Mouse (Mus musculus) fibroblast of lung, adult 2 months (primary cell): ENCODE data around the gene Agmo.
A peak's percentile ranks its signal among the peaks of the same experiment; 100 is the strongest.

Source experiments
- DNase-seq: peaks from one replicate; pipeline ENCODE4 v3.0.0-alpha.2; 2011; ENCODE audit warnings: low read depth

Agmo gene

DNA sequence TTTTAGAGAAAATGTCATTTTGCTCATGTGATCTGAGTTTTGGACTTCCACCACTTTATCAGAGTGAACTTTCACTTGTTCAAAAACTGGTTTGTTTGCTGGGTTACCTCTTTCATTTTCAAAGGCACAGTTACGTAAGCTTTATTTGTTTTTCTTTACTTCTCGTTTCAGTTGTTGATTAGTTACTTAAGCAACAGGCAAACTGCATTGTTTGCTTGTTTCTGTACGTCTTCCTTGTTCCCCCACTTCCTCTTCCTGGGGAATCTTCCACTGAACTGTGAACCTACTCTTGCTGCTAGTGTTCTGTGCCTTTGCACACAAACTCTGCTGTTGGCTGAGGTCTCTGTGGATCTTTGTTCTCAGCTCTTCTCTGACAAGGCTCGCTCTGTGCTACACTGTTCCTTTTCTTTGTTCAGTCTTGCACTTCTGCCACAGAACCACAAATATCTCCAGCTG is at the start of gene Agmo:
TSS of gene Agmo (plus strand) at position 76 of the 456 bp plus-strand sequence.
- DNase-seq, result no peak

DNA sequence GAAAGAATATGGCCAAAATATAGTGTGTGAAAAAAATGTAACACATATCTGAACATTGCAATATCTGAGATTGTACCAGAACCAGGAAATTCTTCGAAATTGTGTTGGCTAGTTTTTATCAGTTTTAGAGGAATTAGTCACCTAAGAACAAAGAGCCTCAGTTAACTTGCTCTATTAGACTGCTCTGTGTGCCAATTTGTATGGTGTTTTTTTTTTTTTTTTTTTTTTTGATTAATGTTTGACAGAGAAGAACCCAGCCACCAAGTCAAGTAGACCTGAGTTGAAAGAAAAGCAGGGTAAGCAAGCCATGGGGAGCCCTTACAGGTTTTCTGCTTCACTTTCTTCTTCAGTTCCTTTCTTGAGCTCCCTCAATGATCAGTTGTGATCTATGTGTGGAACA is 10.3 kb upstream of the Agmo start:
- DNase-seq, result no peak

DNA sequence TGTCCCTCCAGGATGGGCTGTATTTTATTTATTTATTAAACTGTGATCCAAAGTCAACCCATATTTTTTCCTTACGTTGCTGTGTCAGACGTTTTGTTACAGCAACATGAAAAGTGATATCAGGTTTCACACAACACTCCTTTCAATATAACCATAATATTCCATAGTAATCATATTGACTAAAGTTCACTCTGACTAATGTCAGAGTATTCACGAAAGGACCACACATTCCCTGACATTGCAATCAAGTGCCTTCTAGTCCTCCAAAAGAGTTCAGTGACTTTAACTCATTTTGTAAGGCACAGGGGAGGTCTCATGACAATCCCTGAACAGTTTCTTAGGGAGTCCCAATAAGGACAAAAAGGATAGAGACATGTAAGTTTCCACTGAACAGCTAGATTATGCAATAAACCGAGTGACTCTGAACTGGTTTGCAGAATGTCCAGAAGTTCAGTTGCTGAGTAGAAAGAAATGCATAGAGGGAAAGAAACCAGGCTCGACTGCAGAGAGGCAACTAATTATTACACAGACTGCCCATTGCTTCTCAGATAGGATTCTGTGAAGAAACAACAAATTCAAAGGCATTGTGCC is 371 bp upstream of the Agmo start:
- DNase-seq, result no peak

DNA sequence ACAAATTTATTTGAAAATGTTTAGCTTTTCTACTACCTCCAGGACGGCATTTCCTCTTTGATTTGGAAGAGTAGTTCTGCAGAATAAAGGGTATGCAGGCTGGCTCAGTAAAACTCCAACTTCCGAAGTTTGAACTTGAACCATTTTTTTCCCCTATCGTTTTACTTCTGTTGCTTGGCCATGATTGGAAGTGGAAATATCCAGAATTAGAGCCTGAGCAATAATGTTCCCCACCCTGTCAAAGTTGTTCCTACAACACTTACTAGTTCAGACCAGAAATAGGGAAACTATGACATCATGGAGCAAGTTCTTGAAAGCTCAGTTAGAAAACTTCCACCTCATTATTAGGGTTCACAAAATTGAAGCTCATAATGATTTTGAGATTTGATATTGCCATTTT is 1.0 kb downstream of the Agmo start:
- no peak for DNase-seq

DNA sequence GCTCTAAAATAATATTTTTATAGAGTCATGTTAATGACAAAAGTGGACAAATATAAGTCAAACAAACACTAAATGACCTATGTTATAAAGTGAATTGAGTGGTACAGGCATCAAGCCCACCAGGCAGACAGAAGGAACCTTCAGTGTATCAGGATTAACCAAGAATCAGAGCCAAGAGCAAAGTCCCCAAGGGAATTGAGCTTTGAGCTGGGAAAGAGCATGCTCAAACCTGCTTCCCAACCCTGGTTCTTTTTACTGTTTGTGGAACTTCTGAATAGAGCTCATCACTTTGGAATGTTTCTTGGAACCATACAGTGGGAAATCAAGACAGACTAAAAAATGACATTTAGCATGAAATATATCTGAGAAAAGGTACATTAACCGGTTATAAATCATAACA is 3.4 kb downstream of the Agmo start:
- no peak for DNase-seq

DNA sequence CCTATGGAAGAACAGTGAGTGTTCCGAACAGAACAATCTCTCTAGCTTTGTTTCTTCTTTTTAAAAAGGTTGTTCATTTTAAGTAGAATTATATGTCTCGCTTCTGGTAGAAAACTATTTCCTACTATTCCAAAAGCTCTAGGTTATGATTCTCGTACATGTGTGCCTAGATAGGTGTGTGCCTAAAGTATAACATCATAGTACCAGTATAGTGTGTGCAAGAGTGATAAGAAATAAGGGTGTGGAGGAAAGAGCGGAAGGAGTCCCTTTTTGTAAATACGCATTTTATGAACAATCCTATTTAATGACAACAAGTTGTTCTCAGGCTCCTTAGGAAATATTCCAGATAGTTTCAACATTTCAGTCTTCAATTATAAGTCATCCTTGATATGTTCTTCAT is 10.2 kb downstream of the Agmo start:
- no peak for DNase-seq

DNA sequence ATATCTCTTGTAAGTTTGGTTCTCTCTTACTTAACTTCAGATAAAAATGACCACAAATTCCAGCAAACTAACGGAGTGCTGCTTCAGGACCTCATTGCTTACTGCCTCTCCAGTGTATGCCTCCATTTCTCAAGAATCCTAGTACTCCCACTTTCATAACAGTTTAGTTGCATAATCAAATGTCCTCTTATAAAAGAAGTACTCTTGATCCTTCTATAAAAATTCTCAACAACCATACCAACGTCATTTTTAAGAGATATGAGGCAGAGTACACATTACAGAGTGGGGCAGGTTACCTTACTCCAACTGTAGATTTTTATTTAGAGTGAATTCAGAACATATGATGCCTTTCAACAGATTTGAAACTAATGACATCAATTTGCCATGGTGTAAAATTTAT is 15.7 kb downstream of the Agmo start:
- no peak for DNase-seq

DNA sequence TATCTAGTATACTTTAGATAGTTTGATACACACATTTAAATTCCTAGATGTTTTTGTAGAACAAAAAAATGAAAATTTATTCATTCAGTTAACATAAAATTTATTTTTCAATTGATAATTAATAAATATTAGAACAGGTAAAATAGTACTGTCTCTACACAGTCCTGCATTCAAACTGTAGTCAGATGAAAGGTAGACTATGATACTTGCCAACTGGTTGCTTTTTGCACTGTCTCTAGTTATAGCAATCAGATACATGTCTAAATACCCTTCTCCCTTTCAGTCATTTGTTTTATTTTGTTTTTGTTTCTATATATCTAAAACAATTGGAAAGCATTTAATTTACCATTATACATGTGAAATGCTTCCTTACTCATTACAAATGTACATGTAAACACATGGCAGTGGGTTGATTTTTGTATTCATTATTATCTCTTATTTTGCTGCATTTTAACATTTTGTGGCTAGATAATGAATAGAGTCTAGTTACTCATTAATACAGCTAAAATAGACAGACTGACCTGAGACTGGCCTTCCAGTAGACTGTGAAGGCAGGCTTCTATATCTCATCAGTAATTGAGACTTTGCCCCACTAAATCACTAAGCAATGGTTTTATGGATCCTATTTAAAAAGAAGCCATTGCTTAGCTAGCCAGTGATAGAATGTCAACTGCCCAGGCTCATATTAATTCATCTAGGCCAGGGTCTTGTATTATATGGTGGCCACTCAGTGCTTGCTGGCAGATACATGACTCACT is 18.5 kb downstream of the Agmo start:
- DNase-seq, result no peak

DNA sequence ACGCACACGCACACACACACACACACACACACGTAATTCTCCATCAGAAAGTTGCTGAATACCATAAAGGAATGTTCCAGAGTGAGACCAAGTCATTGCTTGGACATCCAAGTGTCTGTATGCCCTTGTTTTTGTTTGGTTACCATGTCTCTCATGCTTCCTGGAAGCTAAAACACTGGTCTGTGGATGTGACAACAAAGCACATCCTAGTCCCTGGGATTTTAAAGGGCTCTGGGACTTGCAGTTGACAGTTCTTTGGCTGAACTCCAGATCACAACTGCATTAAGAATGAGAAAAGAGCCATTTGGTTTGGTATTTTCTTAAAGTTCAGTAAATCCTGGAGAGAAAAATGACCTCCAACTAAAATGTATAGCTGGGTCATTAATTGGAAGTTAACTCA is 22.2 kb downstream of the Agmo start:
- no peak for DNase-seq

DNA sequence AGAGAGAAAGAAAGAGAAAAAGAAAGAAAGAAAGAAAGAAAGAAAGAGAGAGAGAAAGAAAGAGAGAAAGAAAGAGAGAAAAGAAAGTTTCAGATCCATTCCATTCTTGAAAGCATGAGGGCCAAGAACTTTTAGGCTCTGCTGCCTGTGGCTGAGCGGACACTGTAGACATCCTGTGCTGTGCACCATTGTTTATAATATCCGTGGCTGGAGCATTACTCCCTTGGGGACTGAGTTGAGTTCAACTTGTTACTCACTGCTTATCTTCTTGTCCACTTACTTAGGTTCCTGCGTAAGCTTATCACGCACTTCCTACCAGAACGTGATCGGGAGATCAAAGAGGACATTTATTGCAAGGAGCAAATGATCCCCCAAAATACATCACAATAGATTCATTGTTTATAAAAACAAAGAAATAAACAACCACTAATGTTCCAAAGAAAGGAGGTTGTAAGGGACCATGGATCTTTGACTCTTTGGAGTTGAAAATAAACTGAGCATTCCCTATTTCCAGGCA is 27.3 kb downstream of the Agmo start:
- no peak for DNase-seq

DNA sequence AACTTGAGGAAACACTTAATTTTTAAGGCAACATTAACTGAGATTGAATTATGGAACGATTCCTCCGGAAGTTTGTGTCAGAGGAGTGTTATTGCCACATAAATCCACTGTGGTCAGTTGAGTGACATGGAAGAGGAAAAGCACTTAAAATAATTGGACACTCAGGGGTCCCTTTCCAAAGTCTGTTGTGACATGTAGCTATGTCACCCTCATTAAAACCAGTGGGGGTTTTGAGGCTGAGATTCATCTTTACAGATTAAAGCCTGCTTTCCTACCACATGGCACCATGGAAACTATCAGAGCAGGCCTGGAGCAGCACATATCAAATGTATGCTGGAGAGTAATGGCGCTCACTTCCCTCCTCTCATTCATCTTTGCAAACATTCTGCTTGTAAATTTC is 31.2 kb downstream of the Agmo start:
- no peak for DNase-seq

DNA sequence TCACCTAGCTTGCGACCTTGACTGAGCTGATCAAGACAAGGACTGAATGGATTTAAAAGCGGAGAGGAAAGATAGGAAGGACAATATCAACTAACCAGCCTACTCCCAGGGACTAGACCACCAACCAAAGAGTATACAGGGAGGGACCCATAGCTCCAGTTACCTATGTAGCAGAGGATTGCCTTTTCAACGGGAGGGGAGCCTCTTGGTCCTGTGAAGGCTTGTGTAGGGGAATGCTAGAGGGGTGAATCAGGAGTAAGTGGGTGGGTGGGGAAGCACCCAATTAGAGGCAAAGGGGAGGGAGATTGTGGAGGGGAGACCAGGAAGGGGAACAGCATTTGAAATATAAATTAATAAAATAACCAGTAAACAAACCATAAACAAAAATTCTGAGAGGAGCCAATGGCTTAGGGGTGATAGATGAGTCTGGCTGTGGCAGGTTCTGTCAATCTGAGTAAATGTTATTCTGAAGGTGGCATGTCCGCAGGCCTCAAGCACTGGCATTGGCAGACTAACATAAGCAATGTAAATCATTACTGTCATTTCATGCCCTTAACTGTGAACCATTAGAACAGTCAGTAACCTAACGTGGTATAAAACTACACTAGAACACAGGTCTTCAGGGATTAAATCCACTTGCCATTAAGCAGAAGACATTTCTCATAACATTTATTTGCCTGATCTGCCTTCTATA is 32.7 kb downstream of the Agmo start:
- DNase-seq, result no peak

DNA sequence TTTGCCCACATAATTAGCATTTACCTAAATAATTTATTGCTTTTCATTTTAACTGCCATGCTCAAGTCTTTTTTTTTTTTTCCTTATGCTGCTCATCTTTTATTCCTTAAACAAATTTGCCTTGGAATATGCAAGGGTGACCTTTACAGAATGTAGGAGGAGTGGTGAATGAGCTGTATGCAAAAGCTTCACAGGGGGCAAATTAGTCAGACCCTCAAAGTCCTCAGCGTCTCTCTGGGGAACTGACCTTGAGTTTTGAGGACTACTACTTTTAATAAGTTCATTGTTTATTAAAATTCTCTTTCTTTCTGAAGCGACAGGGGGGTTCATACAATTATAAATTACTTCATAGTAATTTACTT is 33.2 kb downstream of the Agmo start:
- no peak for DNase-seq

DNA sequence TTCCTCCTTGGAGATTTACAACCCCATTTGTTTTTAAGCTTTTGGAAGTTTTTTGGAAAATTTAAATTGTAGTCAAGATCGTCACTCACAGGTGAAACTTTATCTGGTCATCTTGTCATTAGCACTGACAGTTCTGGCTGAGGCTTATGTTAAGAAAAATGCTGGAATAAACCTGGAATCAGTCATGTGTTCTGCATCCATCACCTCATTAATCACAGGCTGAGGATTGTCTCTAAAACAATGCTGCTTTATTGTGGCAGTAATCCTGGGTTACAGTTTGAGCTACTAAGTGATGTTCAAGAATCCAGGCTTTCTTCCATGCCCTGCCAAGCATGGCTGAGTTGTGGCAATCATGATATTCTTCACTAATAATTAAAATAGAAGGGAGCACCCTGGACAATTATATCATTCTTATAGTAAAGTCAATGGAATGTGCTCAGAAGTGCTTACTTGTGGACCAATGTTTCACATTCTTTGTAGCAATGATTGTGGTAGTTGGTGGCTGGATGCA is 65.6 kb downstream of the Agmo start:
- no peak for DNase-seq

DNA sequence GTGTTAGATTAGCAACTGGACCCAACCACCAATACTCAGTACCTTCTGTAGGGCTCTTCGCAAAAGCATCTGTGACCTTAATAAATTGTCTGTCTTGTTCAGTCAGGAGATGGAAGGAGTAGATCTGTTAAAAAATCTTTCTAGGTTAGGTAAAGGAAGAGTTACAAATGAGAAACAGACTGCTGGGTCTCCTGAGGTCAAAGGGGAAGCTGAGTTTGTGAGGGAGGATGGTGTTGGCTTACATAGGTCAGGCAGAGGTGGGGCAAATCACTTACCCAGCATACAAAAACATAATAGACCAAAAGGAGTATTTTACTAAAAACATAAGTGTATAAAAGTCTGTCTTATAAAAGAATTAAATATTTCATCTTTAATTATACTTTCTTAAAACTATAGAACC is 69.3 kb downstream of the Agmo start:
- DNase-seq, result no peak

DNA sequence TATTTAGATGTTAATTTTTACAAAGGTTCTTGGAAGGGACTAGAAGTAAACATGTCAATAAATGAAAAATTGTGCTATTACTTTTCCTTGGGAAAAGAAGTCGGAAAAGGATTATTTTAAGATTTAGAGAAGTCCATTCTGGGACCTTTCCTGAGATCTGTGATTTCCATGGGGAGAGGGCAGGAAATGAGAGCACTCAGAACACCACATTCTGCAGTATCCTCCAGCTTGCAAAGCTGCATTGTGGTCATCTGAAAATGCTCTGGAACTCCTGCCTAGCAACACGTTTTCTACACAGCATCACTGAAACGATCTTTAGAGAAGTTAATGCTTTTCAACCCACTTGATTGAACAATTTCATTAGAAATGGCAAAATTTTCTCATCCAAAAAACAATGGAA is 81.4 kb downstream of the Agmo start:
- no peak for DNase-seq

DNA sequence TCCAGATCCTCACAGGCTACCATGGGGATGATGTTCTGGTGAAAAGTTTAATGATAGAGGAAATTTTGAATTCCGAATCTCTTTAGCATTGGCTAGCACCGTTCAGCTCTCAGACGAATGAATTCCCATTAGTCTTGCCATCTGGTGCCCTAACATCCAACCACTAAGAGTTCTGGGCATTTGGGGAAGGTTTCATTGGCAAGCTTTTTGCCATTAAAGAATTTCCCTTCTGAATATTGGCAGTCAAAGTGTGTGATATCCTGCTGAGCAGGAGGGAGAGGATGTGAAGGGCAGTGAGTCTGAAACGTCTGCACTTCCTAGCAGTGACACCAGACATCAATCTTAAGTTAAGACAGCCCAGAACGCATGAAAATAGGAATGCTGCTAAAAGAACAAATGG is 93.5 kb downstream of the Agmo start:
- DNase-seq, result no peak

DNA sequence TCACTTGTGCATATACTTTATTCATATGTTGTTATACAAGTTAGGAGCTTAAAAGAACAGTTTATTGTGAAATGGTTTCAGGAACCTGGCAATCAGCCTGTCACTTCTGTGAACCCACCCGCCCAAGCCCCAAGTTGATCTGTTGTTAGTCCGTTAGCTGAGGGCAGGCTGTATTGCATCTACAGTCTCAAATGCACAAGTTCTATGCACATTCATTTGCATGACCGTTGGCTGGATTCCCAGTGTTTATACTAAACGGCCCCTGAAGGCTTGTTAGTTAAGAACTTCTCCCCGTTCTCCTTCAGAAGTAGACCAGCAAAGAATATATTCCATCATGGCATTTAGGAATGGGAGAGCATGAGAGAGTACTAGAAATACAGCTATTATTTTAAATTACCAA is 102.8 kb downstream of the Agmo start:
- no peak for DNase-seq

DNA sequence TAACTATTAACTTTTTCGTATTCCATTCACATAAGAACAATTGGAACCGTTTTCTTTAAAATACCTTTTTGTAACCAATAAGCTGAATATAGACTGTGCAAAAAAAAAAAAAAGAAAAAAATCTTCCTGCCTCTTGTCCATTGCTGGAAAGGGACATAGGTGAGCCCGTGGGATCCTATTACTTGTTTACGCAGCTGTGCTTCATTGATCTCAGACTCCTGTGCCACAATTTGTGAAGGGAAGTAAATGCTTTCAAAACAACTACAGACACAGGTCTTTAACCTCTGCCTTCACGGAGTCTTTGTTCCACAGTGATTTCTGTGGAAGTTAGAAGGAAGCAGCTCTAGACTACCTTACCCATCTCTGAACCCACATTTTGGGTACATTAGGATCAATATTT is 104.3 kb downstream of the Agmo start:
- DNase-seq, result no peak

DNA sequence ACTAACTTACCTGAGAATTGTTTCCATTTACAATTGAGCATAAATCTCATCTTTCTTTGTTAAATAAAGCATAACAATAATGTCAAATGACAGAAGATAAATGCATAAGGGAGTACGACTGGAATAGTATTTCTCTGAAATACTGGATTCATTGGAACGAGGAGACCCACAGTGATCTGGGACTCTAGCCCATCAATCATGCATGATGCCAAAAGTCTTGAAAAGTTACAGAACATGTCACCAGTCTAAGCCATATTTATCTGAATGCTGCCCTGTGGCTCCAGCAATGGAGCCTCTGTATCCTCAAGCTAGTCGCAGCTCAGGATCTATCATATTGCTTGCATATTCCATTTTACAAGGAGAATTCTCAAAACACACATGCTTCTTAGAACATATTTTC is 150.9 kb downstream of the Agmo start:
- no peak for DNase-seq

DNA sequence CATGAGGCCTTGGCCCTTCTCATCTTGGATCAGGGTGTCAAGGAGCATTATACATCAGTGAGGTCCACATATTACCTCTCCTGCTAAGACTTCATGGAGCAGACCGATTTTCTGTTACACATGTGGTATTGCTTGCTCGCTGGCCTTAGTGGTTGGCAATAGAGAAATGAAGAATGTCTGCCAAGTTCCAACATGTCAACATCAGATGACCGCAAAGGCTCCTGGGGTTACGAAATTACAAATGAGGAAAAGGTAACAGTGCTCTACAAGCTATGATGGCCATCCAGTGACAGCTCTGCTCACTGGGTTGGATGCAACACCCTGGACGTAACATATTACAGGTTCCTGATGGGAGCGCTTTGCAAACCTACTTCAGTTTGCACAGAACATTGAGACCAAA is 161.1 kb downstream of the Agmo start:
- DNase-seq, result peak; percentile 19

DNA sequence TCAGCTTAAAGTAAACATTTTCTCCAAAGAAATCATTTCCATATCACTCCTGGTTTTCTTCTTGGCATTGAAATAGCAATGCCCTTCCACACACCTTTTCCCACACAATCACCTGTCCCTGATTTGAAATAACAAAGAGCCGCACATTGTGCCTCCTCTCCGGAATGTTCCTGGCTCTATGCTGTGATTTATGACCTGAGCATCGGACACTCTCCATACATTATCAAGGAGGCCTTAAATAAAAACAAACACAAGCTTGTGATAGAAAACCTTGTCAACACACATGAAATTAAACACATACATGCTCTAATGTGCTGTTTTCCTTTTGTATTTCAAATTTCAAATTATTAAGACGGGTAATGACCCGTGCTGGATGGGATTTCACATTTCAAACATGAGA is 184.9 kb downstream of the Agmo start:
- DNase-seq, result no peak

DNA sequence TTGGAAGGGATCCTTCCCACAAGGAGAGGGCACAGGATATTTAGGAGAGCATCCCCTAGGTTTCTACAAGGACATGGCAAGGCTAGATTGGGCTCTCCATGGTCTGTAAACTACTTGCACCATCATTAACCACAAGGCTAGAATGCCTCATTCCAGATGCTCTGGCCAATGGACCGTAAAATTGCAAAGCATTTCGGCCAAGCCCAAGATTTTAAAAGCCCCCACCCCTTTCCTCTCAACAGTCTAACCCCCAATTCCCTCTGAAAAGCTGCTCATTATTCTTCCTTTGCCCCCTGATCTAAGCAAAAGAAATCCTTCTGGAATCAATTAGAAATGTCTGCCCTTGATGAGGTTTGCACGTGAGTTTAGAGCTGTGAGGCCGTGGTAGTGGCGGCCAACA is 185.3 kb downstream of the Agmo start:
- no peak for DNase-seq
